Mouse (Mus musculus): ENCODE measurements around the gene Fmo5.

- TF ChIP-seq POLR2A (IDR thresholded peaks at IDR 0.05; ENCODE audit: extremely low read depth, insufficient read depth, low read length), result no peak
- TF ChIP-seq CTCF (IDR thresholded peaks at IDR 0.05; ENCODE audit: extremely low read depth, insufficient read depth, low read length), result no peak
These were observed 19.9 kb downstream of the Fmo5 start for GRCm38 (mm10) chr3:97648518-97648917.
